Mouse (Mus musculus): ENCODE measurements around the gene Exosc9.
A peak's percentile ranks its signal among the peaks of the same experiment; 100 is the strongest.

The Exosc9 gene

DNA sequence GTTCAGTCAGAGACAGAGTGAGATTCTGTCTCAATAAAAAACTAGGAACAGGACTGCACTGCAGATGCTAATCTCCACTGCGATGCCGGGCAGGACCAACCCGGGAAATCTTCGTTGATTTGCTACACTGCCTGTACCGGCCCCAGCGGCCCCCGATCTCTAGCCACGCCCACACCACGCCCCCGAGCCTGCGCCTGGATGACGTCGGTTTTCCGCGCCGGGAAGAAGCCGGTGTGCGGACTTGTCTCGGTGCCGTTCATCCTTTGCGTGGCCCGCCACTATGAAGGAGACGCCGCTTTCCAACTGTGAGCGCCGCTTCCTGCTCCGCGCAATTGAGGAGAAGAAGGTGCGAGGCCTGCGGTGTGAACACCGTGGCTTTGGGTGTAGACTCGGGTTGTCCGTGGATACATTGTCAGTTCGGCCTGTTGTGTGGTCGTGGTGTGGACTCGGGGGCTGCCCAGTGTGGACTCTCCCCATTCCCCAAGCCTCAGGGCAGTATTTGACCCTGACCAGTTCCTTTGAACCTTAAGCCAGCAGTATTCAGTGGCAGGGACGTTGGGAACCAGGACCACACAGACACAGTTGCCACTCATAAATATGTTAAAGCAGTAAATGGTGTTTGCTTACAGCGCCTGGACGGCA lies at the start of gene Exosc9:
TSS of gene Exosc9 (plus strand) at position 201 of the 642 bp plus-strand sequence.
- peak; percentile 90 for DNase-seq (ENCODE audit: low read depth, low spot score)

DNA sequence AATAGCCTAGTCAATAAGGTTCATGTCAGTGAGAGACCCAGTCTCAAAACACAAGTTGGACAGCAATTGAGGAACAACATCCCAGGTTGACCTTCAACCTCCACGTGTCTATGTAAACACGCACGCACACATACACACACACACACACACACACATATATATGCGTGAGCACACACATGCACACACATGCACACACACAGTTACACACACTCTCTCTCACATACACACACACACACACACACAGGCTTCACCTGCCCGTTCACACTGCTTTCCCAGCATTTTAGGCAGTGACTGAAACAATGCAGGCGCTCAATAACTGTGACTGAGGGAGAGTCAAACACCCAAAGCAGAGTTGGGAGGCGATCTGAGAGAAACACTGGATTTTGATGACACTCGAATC lies 47.1 kb upstream of the Exosc9 start:
- no peak for DNase-seq (ENCODE audit: low read depth, low spot score)

- DNase-seq (ENCODE audit: low read depth, low spot score): no peak
Measured at GRCm38 (mm10) chr3:36505809-36506735, 46.3 kb upstream of the Exosc9 start.

DNA sequence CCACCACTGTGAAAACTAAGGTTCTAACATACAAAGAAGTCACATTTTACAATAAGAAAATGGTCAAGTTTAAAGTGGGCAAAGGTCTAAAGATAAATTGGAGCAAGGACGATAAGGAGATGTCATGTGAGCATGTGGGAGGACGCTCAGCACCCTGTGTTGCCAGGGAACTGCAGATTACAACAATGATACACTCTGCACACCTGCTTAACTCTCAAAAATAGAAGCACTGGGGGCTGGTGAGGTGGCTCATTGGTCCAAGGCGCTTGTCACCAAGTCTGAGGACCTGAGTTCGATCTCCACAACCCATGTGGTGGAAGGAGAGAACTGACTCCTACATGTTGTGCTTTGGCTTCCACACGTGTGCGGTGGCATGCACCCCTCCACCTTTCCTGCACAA lies 40.9 kb upstream of the Exosc9 start:
- no peak for DNase-seq (ENCODE audit: low read depth, low spot score)

- DNase-seq (ENCODE audit: low read depth, low spot score): no peak
Measured at GRCm38 (mm10) chr3:36516196-36516595, 36.2 kb upstream of the Exosc9 start.

GRCm38 (mm10) chr3:36521073-36522060 lies 31.0 kb upstream of the Exosc9 start, which contains the start of gene Gm11549:
TSS of gene Gm11549 (minus strand) at chr3:36521813.
- no peak for DNase-seq (ENCODE audit: low read depth, low spot score)

DNA sequence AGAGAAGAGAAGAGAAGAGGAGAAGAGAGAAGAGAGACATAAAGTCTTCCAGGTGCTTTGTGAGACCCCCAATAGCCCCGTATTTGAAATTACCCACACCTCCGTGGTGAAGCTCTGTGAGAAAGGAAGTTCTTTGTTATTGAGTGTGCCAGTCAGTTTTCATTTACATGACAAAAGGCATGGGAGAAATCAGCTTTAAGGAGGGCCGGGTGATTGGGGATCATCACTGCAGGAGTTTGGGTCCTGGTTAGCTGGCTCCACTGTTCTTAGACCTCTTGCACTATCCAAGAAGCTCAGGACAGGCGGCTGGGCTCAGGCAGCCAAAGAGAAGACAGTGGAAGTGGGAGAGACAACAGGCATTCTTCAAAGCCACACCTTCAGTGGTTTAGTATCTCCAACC lies 30.3 kb upstream of the Exosc9 start:
- no peak for DNase-seq (ENCODE audit: low read depth, low spot score)

DNA sequence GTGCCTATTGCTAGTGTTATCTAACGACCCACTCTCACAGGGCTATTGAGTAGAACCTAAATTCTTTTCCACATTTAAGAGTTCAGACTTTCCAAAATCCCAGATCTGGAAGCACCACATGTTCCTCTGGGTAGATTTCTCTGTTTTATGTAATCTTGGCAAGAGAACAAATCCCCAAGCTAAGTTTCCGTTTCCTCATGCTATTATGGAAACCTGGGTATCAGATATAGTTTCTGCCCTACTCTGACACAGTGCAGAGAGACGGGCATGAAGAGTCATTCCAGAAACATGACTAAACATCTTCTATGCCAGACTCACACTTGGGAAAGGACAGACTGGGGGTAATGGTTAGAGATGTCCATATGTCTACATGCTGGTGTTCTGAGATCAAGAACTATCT lies 27.9 kb upstream of the Exosc9 start:
- no peak for DNase-seq (ENCODE audit: low read depth, low spot score)

GRCm38 (mm10) chr3:36530345-36530744 lies 22.1 kb upstream of the Exosc9 start:
- DNase-seq (ENCODE audit: low read depth, low spot score): no peak

DNA sequence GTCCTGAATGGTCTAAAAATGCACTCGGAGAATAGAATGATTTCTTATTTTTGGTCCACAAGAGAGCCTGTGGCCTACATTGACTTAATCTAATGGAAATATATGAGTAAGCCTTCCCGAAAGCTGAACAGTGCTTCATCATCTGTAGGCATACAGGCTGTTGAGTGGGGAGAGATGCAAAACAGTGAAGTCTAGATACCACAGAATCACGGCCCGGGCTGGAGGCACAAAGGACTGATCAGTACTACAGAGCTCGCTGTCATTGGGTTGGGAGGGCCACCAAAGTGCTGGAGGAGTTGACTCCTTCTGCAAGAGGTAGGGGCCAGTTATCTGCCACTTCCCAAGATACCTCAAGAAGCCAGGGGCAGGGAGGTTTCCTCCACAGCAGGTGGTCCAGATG lies 21.6 kb upstream of the Exosc9 start:
- DNase-seq (ENCODE audit: low read depth, low spot score): no peak

GRCm38 (mm10) chr3:36531242-36531641 lies 21.2 kb upstream of the Exosc9 start:
- no peak for DNase-seq (ENCODE audit: low read depth, low spot score)

DNA sequence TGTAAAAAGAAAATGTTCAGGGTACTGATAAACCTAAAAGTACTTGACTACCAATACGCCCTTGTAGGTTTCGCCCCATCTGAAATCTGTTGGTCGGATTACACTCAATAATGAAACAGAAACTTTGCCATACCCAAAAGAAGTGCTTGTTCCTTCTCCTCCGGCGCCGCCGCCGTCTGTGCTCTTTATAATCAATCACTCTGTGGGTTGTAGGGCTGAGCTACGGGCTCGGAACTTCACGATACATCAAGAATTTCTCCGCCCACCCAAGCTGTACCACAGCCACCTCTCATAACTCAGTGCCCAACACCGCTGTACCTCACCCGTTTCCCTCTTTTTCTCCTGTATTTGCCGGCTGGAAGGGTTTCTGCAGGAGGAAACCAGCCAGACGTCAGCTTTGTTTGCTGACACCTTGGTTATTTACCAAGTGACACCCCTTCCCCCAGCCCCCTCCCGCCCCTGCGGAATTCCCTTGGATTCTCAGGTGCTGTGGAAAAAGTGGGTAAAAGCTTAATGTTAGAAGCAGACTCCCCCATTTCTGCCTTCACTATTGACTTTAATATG lies 20.3 kb upstream of the Exosc9 start:
- DNase-seq (ENCODE audit: low read depth, low spot score): peak; percentile 3

DNA sequence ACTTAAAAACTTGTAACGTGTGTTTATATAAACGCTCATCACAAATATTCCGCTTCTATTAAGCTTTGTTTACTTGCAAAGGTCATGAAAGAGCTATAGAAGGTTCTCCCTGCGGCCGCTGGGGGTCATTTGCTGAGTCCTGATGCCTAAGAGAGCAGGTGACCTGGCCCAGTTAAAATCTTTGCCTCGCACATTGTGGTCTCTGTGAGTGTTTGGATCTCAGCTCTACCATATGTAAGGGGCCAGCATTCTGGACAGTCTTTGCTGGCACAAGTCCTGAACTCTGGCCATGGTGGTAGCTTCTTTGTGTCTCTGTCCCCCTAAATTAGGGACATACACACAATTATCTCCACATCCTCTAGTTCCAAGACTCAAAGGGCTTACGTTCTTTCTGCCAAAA lies 19.7 kb upstream of the Exosc9 start:
- DNase-seq (ENCODE audit: low read depth, low spot score): no peak

- DNase-seq (ENCODE audit: low read depth, low spot score): no peak
Measured at GRCm38 (mm10) chr3:36533201-36533672, 19.2 kb upstream of the Exosc9 start.

DNA sequence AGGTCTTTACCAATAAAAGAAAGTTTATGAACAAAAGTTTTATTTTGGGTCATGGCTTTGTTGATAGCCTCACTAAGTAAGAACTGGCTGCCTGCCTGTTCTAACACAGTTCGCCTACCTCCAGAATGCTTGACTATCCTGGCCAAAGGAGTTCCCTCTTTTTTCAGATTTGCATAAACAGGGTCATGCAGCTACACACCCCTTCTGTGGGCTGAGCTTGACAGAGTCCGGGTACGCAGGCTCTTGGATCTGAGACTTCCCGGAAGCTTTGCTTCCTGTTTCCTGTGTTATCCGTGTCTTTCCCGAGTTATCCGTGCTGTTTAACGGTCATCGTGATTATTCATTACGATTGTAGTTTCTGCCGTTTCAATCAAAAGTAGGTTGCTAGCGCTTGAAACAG lies 16.4 kb upstream of the Exosc9 start:
- DNase-seq (ENCODE audit: low read depth, low spot score): no peak

DNA sequence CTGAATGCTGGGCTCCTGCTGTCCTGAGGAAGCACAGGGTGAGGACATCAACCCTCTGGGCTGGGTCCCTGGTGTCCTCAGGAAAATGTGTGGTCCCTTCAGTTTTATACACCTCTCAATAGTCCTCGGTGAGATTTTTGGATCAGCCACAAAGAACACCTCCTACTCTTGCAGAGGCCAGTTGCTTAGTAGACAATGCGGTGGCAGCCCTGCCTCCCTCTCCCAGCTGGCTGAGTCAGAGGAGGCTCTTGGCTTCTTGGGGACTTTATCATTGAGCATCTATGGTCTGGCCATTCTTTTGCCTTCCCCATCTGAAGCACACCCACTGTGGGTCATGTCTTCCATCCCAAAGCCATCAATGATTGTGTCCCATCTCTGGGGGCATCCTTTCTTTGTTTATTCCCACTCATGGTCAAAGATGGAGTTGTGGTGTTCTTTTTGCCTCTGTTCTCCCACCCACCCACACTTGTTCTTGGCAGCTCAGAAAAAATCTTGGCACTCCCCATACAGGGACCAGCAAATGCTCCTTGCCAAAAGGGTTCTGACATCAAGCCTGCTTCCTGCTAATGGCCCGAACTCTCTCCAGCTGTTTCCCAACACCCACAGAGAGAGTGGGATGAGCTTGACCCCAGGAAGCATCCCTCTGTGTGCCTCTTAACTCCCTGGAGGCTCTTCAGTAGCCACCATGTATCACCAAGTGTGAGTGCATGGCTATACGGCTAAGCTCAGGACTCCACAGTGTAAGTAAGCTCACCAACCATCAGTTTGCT lies 14.5 kb upstream of the Exosc9 start:
- DNase-seq (ENCODE audit: low read depth, low spot score): no peak

- DNase-seq (ENCODE audit: low read depth, low spot score): no peak
Measured at GRCm38 (mm10) chr3:36540756-36541155, 11.7 kb upstream of the Exosc9 start.

DNA sequence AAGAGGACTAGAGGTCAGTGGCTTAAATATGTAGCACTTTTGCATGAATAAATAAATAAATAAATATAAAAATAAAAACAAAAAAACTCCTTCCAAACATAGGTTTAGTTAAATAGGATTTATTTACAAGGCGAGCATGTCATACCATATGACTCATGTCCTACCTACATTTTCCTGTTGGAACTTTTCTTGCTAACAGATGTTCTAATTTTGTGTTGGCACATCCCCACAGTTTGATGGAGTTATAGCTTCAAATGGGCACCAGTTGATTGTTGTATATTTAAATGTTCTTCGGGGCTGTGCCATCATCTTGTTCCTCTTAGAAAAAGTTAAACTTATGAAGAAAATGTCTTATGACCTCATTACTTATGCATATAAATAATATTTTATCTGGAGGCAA lies 11.0 kb upstream of the Exosc9 start:
- DNase-seq (ENCODE audit: low read depth, low spot score): no peak

GRCm38 (mm10) chr3:36544961-36545360 lies 7.4 kb upstream of the Exosc9 start:
- DNase-seq (ENCODE audit: low read depth, low spot score): no peak

GRCm38 (mm10) chr3:36551343-36551742 lies 1.1 kb upstream of the Exosc9 start:
- no peak for DNase-seq (ENCODE audit: low read depth, low spot score)

Measured in CD4-positive helper T cell, adult 2 months (primary cell).